Comparison of ENCODE assay signal across 9 mouse cellular contexts in genomic region chrX:7473814-7474213, GRCm38 (mm10).
A peak's percentile ranks its signal among the peaks of the same experiment; 100 is the strongest.
DNase-seq lines count a peak whose midpoint lies in the region; ATAC-seq and TF ChIP-seq lines count a peak whose summit lies in the region.
"Had no signal": no experiment of that assay in that cellular context is flagged by ENCODE, and none has a peak within 500 bp of the region (broad histone marks: within the 10 kb centered on the region; RNA-seq: fewer than 3 reads in every experiment).

No protein-coding gene starts in this region.

- no peaks in the 10 kb centered on the region for H3K27me3 ChIP-seq in heart, adult 2 months (ENCODE audit: control insufficient read depth, insufficient read depth, low read length)
- H3K27me3 ChIP-seq in ES-Bruce4 (ENCODE audit: control insufficient read depth, insufficient read depth, low read length, poor library complexity, severe bottlenecking), result no peaks in the 10 kb centered on the region
- no peaks in the 10 kb centered on the region for H3K27me3 ChIP-seq in hindbrain, embryonic 14.5 days (ENCODE audit: control insufficient read depth, insufficient read depth, low read length)
- no peaks in the 10 kb centered on the region for H3K27me3 ChIP-seq in neural tube, embryonic 13.5 days
- no peaks in the 10 kb centered on the region for H3K27me3 ChIP-seq in intestine, embryonic 15.5 days (replicated peaks)
- H3K27me3 ChIP-seq: limb, embryonic 12.5 days had no signal

- H3K79me2 ChIP-seq in heart, adult 2 months (replicated peaks; ENCODE audit: control insufficient read depth, insufficient read depth, low read length), result no peaks in the 10 kb centered on the region

- DNase-seq in heart, adult 2 months, result peak in 1 of 2 experiments; percentile 5
- DNase-seq in heart, postnatal 25 days (ENCODE audit: low spot score), result no peak
- DNase-seq in cerebellum, adult 9-10 months, result peak; percentile 70
- peak; percentile 57 for DNase-seq in hindbrain, embryonic 14.5 days (ENCODE audit: low spot score)
- DNase-seq in left cerebral cortex, postnatal 36 days (ENCODE audit: low spot score in 2 of 2), result peak; percentile 22 to 28

- TF ChIP-seq EP300 in heart, adult 2 months (IDR thresholded peaks at IDR 0.05; ENCODE audit: insufficient read depth, low read depth, low read length), result no peak
- TF ChIP-seq EP300 in ES-Bruce4 (IDR thresholded peaks at IDR 0.05; ENCODE audit: insufficient read depth, low read depth, low read length), result no peak

- ATAC-seq in hindbrain, embryonic 14.5 days (ENCODE audit: low FRiP score), result no peak
- ATAC-seq in neural tube, embryonic 13.5 days (ENCODE audit: low read depth), result peak; percentile 59; the same call in 1 of the 2 replicates
- ATAC-seq in intestine, embryonic 15.5 days, result no peak

- H3K4me3 ChIP-seq in heart, adult 2 months, result no peak overlapping the region
- no peak overlapping the region for H3K4me3 ChIP-seq in ES-Bruce4 (ENCODE audit: low read depth, low read length)
- H3K4me3 ChIP-seq in hindbrain, embryonic 14.5 days (replicated peaks; ENCODE audit: low read length), result no peak overlapping the region
- no peak overlapping the region for H3K4me3 ChIP-seq in neural tube, embryonic 13.5 days
- no peak overlapping the region for H3K4me3 ChIP-seq in intestine, embryonic 15.5 days (replicated peaks)
- H3K4me3 ChIP-seq: limb, embryonic 12.5 days had no signal

- 36% methylated on average over 2 of the region's 2 CpGs for WGBS in heart, adult 2 months
- 24% methylated on average over 2 of the region's 2 CpGs for WGBS in hindbrain, embryonic 14.5 days
- WGBS in neural tube, embryonic 13.5 days, result 36% methylated on average over 2 of the region's 2 CpGs
- 32% methylated on average over 2 of the region's 2 CpGs for WGBS in intestine, embryonic 15.5 days

- no peak overlapping the region for H3K9ac ChIP-seq in heart, adult 2 months (ENCODE audit: low read depth, low read length)
- no peak overlapping the region for H3K9ac ChIP-seq in ES-Bruce4 (ENCODE audit: low read depth, poor library complexity, severe bottlenecking)
- H3K9ac ChIP-seq in hindbrain, embryonic 14.5 days, result no peak overlapping the region
- no peak overlapping the region for H3K9ac ChIP-seq in neural tube, embryonic 13.5 days
- no peak overlapping the region for H3K9ac ChIP-seq in intestine, embryonic 15.5 days
- H3K9ac ChIP-seq: limb, embryonic 12.5 days had no signal

- intact Hi-C loops in heart, adult 2 months (cut with DNase I), result loop anchor here (5.0 kb wide), 2 partner anchors 173 to 218 kb away; no protein-coding TSS in a partner anchor
- intact Hi-C loops in heart, postnatal 25 days (cut with DNase I), result loop anchor here (2.0 to 5.0 kb wide), 2 partner anchors 168 to 217 kb away; no protein-coding TSS in a partner anchor
- intact Hi-C loops in left cerebral cortex, postnatal 36 days (cut with DNase I), result loop anchor here (5.0 kb wide), 2 partner anchors 173 to 218 kb away; no protein-coding TSS in a partner anchor

- H3K4me2 ChIP-seq in hindbrain, embryonic 14.5 days (replicated peaks), result no peak overlapping the region
- H3K4me2 ChIP-seq in neural tube, embryonic 13.5 days, result no peak overlapping the region
- H3K4me2 ChIP-seq in intestine, embryonic 15.5 days (replicated peaks), result no peak overlapping the region
- H3K4me2 ChIP-seq: limb, embryonic 12.5 days had no signal

- no peaks in the 10 kb centered on the region for H3K9me3 ChIP-seq in ES-Bruce4 (replicated peaks; ENCODE audit: control insufficient read depth, insufficient read depth, low read length, poor library complexity, severe bottlenecking)
- H3K9me3 ChIP-seq in hindbrain, embryonic 14.5 days (ENCODE audit: control insufficient read depth, low read length), result no peaks in the 10 kb centered on the region
- no peaks in the 10 kb centered on the region for H3K9me3 ChIP-seq in neural tube, embryonic 13.5 days
- no peaks in the 10 kb centered on the region for H3K9me3 ChIP-seq in intestine, embryonic 15.5 days
- H3K9me3 ChIP-seq: limb, embryonic 12.5 days had no signal

- TF ChIP-seq CTCF in heart, adult 2 months (IDR thresholded peaks at IDR 0.05), result peak; percentile 67
- TF ChIP-seq CTCF in ES-Bruce4 (IDR thresholded peaks at IDR 0.05; ENCODE audit: low read depth, low read length), result peak; percentile 56

- H3K36me3 ChIP-seq in heart, adult 2 months (ENCODE audit: control insufficient read depth, insufficient read depth, low read length), result no peaks in the 10 kb centered on the region
- H3K36me3 ChIP-seq in ES-Bruce4 (ENCODE audit: control insufficient read depth, insufficient read depth, low read length, poor library complexity, severe bottlenecking), result no peaks in the 10 kb centered on the region
- H3K36me3 ChIP-seq in hindbrain, embryonic 14.5 days (replicated peaks; ENCODE audit: control insufficient read depth, insufficient read depth), result no peaks in the 10 kb centered on the region
- no peaks in the 10 kb centered on the region for H3K36me3 ChIP-seq in neural tube, embryonic 13.5 days
- H3K36me3 ChIP-seq in intestine, embryonic 15.5 days, result no peaks in the 10 kb centered on the region
- H3K36me3 ChIP-seq: limb, embryonic 12.5 days had no signal

- TF ChIP-seq POLR2A in heart, adult 2 months (IDR thresholded peaks at IDR 0.05; ENCODE audit: insufficient read depth, low read depth, low read length), result no peak
- no peak for TF ChIP-seq POLR2A in ES-Bruce4 (IDR thresholded peaks at IDR 0.05; ENCODE audit: insufficient read depth, low read length)

- H3K4me1 ChIP-seq in heart, adult 2 months (ENCODE audit: control insufficient read depth, insufficient read depth, low read length), result no peaks in the 10 kb centered on the region
- H3K4me1 ChIP-seq in ES-Bruce4 (ENCODE audit: control insufficient read depth, insufficient read depth, low read length), result no peaks in the 10 kb centered on the region
- H3K4me1 ChIP-seq in hindbrain, embryonic 14.5 days (replicated peaks; ENCODE audit: control insufficient read depth, insufficient read depth, low read length), result no peaks in the 10 kb centered on the region
- H3K4me1 ChIP-seq in neural tube, embryonic 13.5 days (replicated peaks), result no peaks in the 10 kb centered on the region
- H3K4me1 ChIP-seq in intestine, embryonic 15.5 days (replicated peaks), result no peaks in the 10 kb centered on the region
- H3K4me1 ChIP-seq: limb, embryonic 12.5 days had no signal

- H3K27ac ChIP-seq in heart, adult 2 months, result no peak overlapping the region
- no peak overlapping the region for H3K27ac ChIP-seq in ES-Bruce4 (ENCODE audit: insufficient read depth, low read length)
- no peak overlapping the region for H3K27ac ChIP-seq in hindbrain, embryonic 14.5 days
- no peak overlapping the region for H3K27ac ChIP-seq in neural tube, embryonic 13.5 days (replicated peaks)
- no peak overlapping the region for H3K27ac ChIP-seq in intestine, embryonic 15.5 days
- H3K27ac ChIP-seq: limb, embryonic 12.5 days had no signal
